Mouse (Mus musculus) Muller cell, postnatal 12 days (primary cell): Measurements from ENCODE around the gene Fut4.
A peak's percentile ranks its signal among the peaks of the same experiment; 100 is the strongest.
"Not testable (repeated sequence)": the region's sequence is repeated elsewhere in the genome, so short reads cannot be mapped to it uniquely, and the experiment has no call there.

Source experiments
- DNase-seq: peaks from one replicate; pipeline ENCODE4 v3.0.0-alpha.2; 2015; ENCODE audit errors: inconsistent ontology term

Gene Fut4

GRCm38 (mm10) chr9:14726005-14726404 is 26.2 kb downstream of the Fut4 start:
- no peak for DNase-seq

GRCm38 (mm10) chr9:14724755-14725420 is 27.3 kb downstream of the Fut4 start:
- no peak for DNase-seq

DNA sequence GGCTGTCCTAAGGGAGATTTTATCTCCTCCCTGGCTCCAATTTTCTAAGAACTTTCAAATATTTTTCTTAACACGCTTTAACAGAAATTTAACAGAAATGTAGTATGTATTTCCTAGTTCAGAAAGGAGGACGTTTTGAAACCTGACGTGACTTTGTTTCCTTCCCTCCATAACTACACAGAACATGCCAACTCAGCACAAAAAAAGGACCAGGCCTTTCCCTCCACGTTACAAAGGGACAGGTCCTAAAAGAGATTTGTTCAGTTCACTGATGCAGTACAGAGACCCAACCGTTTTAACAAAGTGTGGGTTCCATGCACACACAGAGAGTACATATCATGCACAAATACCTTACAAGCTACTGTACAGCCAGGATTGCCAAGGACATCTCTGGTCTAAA is 30.6 kb downstream of the Fut4 start:
- no peak for DNase-seq

GRCm38 (mm10) chr9:14720384-14720783 is 31.8 kb downstream of the Fut4 start:
- DNase-seq, result no peak

DNA sequence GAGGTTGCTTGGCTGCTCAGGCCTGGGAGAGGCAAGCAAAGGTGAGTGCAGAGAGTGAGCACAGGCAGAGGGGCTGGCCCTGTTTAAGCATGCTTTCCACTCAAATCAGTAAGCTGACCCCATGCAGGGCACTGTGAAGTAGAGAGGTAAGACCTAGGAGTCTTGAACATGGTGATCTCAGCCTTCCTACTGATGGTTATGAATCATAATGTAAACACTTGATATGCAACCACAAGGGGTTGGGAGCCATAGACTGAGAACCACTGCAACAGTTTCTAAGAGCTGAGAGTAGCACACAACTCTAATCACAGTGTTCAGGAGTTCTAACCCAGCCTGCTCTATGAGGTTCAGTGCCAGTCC is 33.9 kb downstream of the Fut4 start:
- DNase-seq, result no peak

DNA sequence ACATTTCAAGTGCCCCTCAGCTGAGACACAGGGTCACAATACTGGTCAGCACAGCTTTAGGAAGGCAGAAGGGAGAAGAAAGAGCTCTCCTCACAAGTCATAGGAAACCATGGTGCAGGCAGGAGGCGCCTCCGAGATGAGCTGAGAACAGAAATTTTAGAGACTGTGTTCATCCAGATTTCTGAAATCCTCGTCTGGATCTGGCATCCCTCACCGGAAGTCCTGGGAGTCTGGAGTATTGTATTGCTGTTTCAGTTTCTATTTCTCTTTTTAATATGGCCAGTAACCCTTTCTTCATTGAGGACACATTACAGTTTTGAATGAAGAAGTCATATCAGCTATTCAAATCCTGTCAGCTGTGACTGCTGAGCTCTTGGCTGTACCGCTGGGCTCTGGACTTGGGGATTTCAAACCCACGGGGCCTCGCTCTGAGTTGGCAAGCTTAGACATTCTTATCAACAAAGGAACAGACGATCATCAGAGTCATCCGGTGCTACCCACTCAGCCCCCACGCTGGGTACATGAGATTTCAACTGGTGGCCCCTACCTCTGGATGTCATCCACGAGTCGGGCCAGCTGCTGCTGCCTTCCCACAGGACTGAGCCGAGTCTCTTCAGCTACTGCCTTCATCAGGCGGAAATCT is 34.4 kb downstream of the Fut4 start:
- DNase-seq, result peak; percentile 85

DNA sequence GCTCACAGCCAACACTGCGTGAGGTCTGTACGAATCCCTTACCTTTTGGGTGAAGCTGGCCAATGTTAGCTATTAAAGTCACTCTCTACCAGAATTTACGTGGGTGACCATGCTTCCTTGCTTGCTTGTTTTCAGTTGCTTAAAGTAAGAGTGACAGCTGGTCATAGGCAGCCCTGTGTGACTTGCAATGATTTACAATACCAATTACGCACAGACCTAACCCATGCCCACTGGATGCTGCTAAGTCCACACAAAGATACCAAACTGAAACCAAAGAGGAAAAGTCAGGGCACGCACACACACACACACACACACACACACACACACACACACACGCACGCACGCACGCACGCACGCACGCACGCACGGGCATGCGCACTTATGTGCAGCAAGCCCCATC is 36.9 kb downstream of the Fut4 start:
- DNase-seq, result no peak

DNA sequence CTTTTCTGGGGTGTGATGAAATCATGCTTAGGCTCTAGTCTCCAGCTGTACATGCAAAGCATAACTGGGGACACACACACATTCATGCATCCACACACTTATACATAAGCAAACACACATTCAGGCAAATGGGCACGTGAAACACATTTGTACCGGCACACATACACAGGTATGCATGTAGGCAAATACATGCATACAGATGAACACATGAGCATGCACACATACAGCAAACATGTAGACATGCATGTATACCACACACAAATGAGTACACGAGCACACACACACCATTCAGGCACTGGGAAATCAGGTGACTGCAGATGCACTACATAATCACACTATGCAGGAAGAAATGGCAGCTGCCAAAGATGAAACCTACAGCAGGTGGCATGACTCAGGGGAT is 41.3 kb downstream of the Fut4 start:
- no peak for DNase-seq

DNA sequence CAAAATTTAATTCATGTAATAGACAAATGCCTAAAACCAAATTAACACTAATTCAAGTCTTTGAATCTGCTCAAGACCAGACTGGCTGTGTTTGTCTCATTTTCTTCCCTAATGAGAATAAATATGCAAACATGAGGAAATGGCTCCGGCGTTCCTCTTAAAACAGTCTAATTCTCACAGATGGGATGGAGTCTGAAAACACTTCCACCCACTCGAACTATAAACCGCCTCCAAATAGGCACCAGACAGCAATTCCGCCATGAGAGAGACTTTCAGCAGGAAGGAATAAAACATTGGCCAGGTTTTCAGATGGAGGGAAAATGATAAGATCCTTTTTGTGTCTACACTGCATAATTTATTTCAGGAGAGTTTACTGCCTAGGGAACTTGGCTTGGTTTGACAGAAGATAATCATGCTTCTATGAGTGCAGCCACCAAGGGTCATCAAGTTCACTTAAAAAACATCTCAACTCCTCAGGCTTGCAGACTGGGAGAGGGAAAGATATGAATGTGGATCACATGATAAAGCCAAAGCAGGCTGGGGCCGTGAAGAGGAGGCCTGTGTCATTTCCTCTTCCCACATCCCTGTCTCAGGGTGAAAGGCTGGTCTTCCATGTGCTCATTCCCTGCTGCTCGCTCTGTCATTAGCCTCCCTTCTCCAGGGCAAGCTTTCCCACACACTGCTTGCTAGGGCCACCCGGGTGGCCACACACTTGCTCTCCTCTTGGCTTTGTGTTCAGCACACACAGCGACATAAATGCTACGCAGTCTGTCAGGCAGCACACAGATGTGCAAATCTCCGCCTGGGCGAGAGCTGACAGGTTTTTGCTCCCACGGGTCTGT is 46.7 kb downstream of the Fut4 start:
- DNase-seq, result no peak

- not testable (repeated sequence) for DNase-seq
Observed at GRCm38 (mm10) chr9:14700795-14701194, 51.4 kb downstream of the Fut4 start.

- DNase-seq, result no peak
Observed at GRCm38 (mm10) chr9:14699288-14699640, 52.9 kb downstream of the Fut4 start.

GRCm38 (mm10) chr9:14698582-14699287 is 53.5 kb downstream of the Fut4 start:
- peak; percentile 77 for DNase-seq
